Mouse (Mus musculus) ES-E14 (cell line): ENCODE data around the gene Ociad1. TPM values are rescaled to one million over a fixed set of nuclear protein-coding genes. Genes with fewer than 3 reads are reported as not detected.

Experiments
- DNase-seq: peaks from one replicate; pipeline ENCODE4 v3.0.0-alpha.2; 2013; ENCODE audit warnings: low read depth, low spot score
- H3K27ac ChIP-seq: 2 replicates; pipeline ENCODE4 v1.5.1; 2012; ENCODE audit warnings: low read depth, mild to moderate bottlenecking, low read length, moderate library complexity, mixed read lengths; ENCODE audit not compliant: poor library complexity, insufficient read depth, severe bottlenecking
- H3K36me3 ChIP-seq: 2 replicates; pipeline ENCODE4 v1.6.1; 2012; ENCODE audit warnings: mild to moderate bottlenecking, low read length, moderate library complexity, mixed read lengths; ENCODE audit not compliant: control insufficient read depth, poor library complexity, insufficient read depth, severe bottlenecking
- H3K4me1 ChIP-seq, 2 experiments: fragments of 150-350 bp in 1 of 2; sonication (generic) in 1 of 2; 2 replicates each; pipeline ENCODE4 v1.6.1; 2012; ENCODE audit warnings: low read length in 2 of 2, mild to moderate bottlenecking in 1 of 2, mixed read lengths in 1 of 2; ENCODE audit not compliant: control insufficient read depth in 2 of 2, insufficient read depth in 2 of 2, poor library complexity in 1 of 2
- H3K4me3 ChIP-seq, 2 experiments: fragments of 150-350 bp in 1 of 2; sonication (generic) in 1 of 2; 2 replicates each; pipeline ENCODE4 v1.5.1; 2012; ENCODE audit warnings: low read length in 2 of 2, low read depth in 1 of 2, mild to moderate bottlenecking in 1 of 2, mixed read lengths in 1 of 2; ENCODE audit not compliant: insufficient read depth in 1 of 2, poor library complexity in 1 of 2, severe bottlenecking in 1 of 2
- H3K9ac ChIP-seq: 2 replicates; pipeline ENCODE4 v1.6.1; 2012; ENCODE audit warnings: low read depth, mild to moderate bottlenecking, low read length, mixed read lengths; ENCODE audit not compliant: poor library complexity, insufficient read depth, severe bottlenecking
- H3K9me3 ChIP-seq: fragments of 150-350 bp; sonication (generic); 2 replicates; pipeline ENCODE4 v1.6.1; 2012; ENCODE audit warnings: low read depth, mild to moderate bottlenecking, low read length; ENCODE audit not compliant: control insufficient read depth, insufficient read depth
- CHD2 ChIP-seq: IDR thresholded peaks from 2 replicates; pipeline ENCODE4 v1.6.1; 2014; ENCODE audit warnings: mild to moderate bottlenecking, low read depth, low read length, inconsistent platforms
- HCFC1 ChIP-seq: IDR thresholded peaks from 2 replicates; pipeline ENCODE4 v1.6.1; 2012; ENCODE audit warnings: low read length, inconsistent platforms, borderline replicate concordance; ENCODE audit not compliant: insufficient read depth
- MAFK ChIP-seq: IDR thresholded peaks from 2 replicates; pipeline ENCODE4 v1.6.1; 2014; ENCODE audit warnings: mild to moderate bottlenecking, low read depth, low read length, inconsistent platforms; ENCODE audit not compliant: insufficient read depth
- ZC3H11A ChIP-seq: IDR thresholded peaks from 2 replicates; pipeline ENCODE4 v1.6.1; 2012; ENCODE audit warnings: low read depth, mild to moderate bottlenecking, inconsistent platforms, low read length, borderline replicate concordance
- ZNF384 ChIP-seq: IDR thresholded peaks from 2 replicates; pipeline ENCODE4 v1.6.1; 2012; ENCODE audit warnings: low read depth, low read length, inconsistent platforms
- in situ Hi-C, 2 experiments: fragments of 600-800 bp; cut with MboI; formaldehyde crosslinking; loops; one replicate each; pipeline ENCODE4 v1.15.1; 2025; ENCODE audit warnings: low sequenced_read_pairs in 2 of 2, inconsistent platforms in 1 of 2; ENCODE audit not compliant: unreplicated experiment in 2 of 2
- total RNA-seq: library from RNA; depleted of rRNA; stranded (reverse); fragments of 300-350 nt; gene quantifications from 2 replicates; pipeline ENCODE4 v1.2.3, GENCODE M21; 2012

The Ociad1 gene
- total RNA-seq, 1 experiment = 123 TPM

GRCm38 (mm10) chr5:73279190-73279589 lies 13.4 kb upstream of the Ociad1 start:
- DNase-seq = no peak
- Histone ChIP-seq H3K4me1 (no peaks in the 10 kb centered on the region), H3K27ac (no peak overlapping the region), H3K9me3 (no peaks in the 10 kb centered on the region), H3K36me3 (no peaks in the 10 kb centered on the region), H3K4me3 (no peak overlapping the region), H3K9ac (no peak overlapping the region)
- TF ChIP-seq CHD2 (no peak), ZC3H11A (no peak), ZNF384 (no peak), HCFC1 (no peak), MAFK (no peak)
- in situ Hi-C loops = no loop called here

- H3K9me3 ChIP-seq = no peaks in the 10 kb centered on the region
- TF ChIP-seq ZNF384 (no peak), CHD2 (no peak), HCFC1 (no peak), ZC3H11A (no peak), MAFK (no peak)
- no peak overlapping the region for H3K9ac ChIP-seq
- H3K4me1 ChIP-seq = no peaks in the 10 kb centered on the region
- DNase-seq = no peak
- H3K27ac ChIP-seq = no peak overlapping the region
- in situ Hi-C loops = no loop called here
- H3K36me3 ChIP-seq = no peaks in the 10 kb centered on the region
- no peak overlapping the region for H3K4me3 ChIP-seq
Observed at GRCm38 (mm10) chr5:73279732-73280566, 12.6 kb upstream of the Ociad1 start.

- DNase-seq = no peak
- no peaks in the 10 kb centered on the region for H3K4me1 ChIP-seq
- H3K9ac ChIP-seq = no peak overlapping the region
- TF ChIP-seq MAFK = no peak
- no peak for TF ChIP-seq ZC3H11A
- in situ Hi-C loops = no loop called here
- no peak overlapping the region for H3K4me3 ChIP-seq
- no peaks in the 10 kb centered on the region for H3K9me3 ChIP-seq
- H3K27ac ChIP-seq = no peak overlapping the region
- H3K36me3 ChIP-seq = no peaks in the 10 kb centered on the region
Observed at GRCm38 (mm10) chr5:73280567-73280850, 12.1 kb upstream of the Ociad1 start.

GRCm38 (mm10) chr5:73284046-73284445 lies 8.5 kb upstream of the Ociad1 start:
- DNase-seq = no peak
- in situ Hi-C loops = no loop called here
- Histone ChIP-seq H3K9ac (no peak overlapping the region), H3K36me3 (no peaks in the 10 kb centered on the region), H3K27ac (no peak overlapping the region), H3K4me1 (no peaks in the 10 kb centered on the region), H3K9me3 (no peaks in the 10 kb centered on the region), H3K4me3 (no peak overlapping the region)
- no peak for TF ChIP-seq CHD2
- no peak for TF ChIP-seq ZNF384
- TF ChIP-seq ZC3H11A = no peak
- TF ChIP-seq MAFK = no peak
- TF ChIP-seq HCFC1 = no peak

- no peaks in the 10 kb centered on the region for H3K4me1 ChIP-seq
- no peak overlapping the region for H3K9ac ChIP-seq
- no peaks in the 10 kb centered on the region for H3K36me3 ChIP-seq
- in situ Hi-C loops = no loop called here
- H3K9me3 ChIP-seq = no peaks in the 10 kb centered on the region
- no peak overlapping the region for H3K4me3 ChIP-seq
- H3K27ac ChIP-seq = no peak overlapping the region
- TF ChIP-seq HCFC1 (no peak), CHD2 (no peak), ZC3H11A (no peak), ZNF384 (no peak), MAFK (no peak)
- no peak for DNase-seq
Observed at GRCm38 (mm10) chr5:73285470-73285978, 7.1 kb upstream of the Ociad1 start.
